Mouse (Mus musculus) embryonic facial prominence, embryonic 10.5 days (tissue): ENCODE measurements at regions not wholly inside any gene's neighbourhood (a gene's known extent, or its start where the extent isn't known, plus 50 kb on each side); places are given as distances from the start of the nearest gene placed in this dataset.

Experiments
- DNase-seq: peaks from one replicate; pipeline ENCODE4 v3.0.0-alpha.2; 2017; ENCODE audit warnings: low spot score
- H3K27ac ChIP-seq: fragments of 300-500 bp; sonication (generic); replicated peaks from 2 replicates; pipeline ENCODE4 v1.5.1; 2016; ENCODE audit warnings: mild to moderate bottlenecking
- H3K27me3 ChIP-seq: fragments of 300-500 bp; sonication (generic); replicated peaks from 2 replicates; pipeline ENCODE4 v1.6.1; 2016; ENCODE audit warnings: low read depth, mild to moderate bottlenecking; ENCODE audit not compliant: poor library complexity, severe bottlenecking
- H3K36me3 ChIP-seq: fragments of 300-500 bp; sonication (generic); replicated peaks from 2 replicates; pipeline ENCODE4 v1.6.1; 2016; ENCODE audit warnings: mild to moderate bottlenecking, moderate library complexity
- H3K4me1 ChIP-seq: fragments of 300-500 bp; sonication (generic); 2 replicates; pipeline ENCODE4 v1.6.1; 2016
- H3K4me3 ChIP-seq: fragments of 300-500 bp; sonication (generic); 2 replicates; pipeline ENCODE4 v1.5.1; 2016; ENCODE audit warnings: mild to moderate bottlenecking, moderate library complexity
- H3K9me3 ChIP-seq: fragments of 300-500 bp; sonication (generic); 2 replicates; pipeline ENCODE4 v1.6.1; 2016; ENCODE audit warnings: mild to moderate bottlenecking
- WGBS: fragments of 180-500 bp; shearing (Covaris S2); methylation state at CpG from one replicate; pipeline ENCODE4 v1.1.7; 2016; 5-methylcytosine and 5-hydroxymethylcytosine counted together

- H3K4me1 ChIP-seq: peaks cover 30% of the 10 kb centered on the region
- peak overlapping the region; percentile 35; the same call in 1 of the 2 replicates for H3K27ac ChIP-seq
- no peak overlapping the region for H3K4me3 ChIP-seq
- DNase-seq: no peak
- WGBS: 68% methylated on average over 20 of the region's 20 CpGs
- no peaks in the 10 kb centered on the region for H3K36me3 ChIP-seq
- H3K9me3 ChIP-seq: no peaks in the 10 kb centered on the region
- peaks cover 40% of the 10 kb centered on the region for H3K27me3 ChIP-seq
Measured at GRCm38 (mm10) chr6:100155676-100156075, 131.6 kb downstream of the Rybp start.

DNA sequence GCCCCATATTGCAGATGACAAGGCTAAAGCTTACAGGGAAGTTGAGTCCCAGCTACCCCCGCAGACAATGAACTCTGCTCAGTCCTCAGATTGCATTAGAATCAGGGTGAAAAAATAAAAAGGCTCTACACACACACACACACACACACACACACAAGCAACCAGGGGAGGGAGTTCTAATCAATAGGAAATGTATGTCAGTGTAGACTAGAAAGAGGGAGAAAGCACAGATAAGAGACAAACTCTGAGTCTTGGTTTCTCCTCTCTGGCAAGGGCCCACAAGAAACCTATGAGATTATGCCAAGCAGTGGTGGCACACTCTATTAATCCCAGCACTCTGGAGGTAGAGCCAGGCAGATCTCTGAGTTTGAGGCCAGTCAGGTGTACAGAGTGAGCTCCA lies 135.8 kb downstream of the Rybp start:
- 87% methylated on average over 1 of the region's 1 CpGs for WGBS
- Histone ChIP-seq H3K27ac (no peak overlapping the region), H3K4me1 (peaks cover 22% of the 10 kb centered on the region), H3K36me3 (no peaks in the 10 kb centered on the region), H3K27me3 (peaks cover 62% of the 10 kb centered on the region), H3K9me3 (no peaks in the 10 kb centered on the region), H3K4me3 (no peak overlapping the region)
- no peak for DNase-seq

- no peaks in the 10 kb centered on the region for H3K36me3 ChIP-seq
Measured at GRCm38 (mm10) chr6:100150703-100151208, 136.5 kb downstream of the Rybp start.

GRCm38 (mm10) chr6:100149458-100149852 lies 137.8 kb downstream of the Rybp start:
- H3K9me3 ChIP-seq: no peaks in the 10 kb centered on the region
- peaks cover 28% of the 10 kb centered on the region for H3K4me1 ChIP-seq
- no peak overlapping the region for H3K27ac ChIP-seq
- H3K4me3 ChIP-seq: no peak overlapping the region
- 79% methylated on average over 5 of the region's 5 CpGs for WGBS
- no peaks in the 10 kb centered on the region for H3K36me3 ChIP-seq
- DNase-seq: no peak
- H3K27me3 ChIP-seq: peaks cover 73% of the 10 kb centered on the region

More at GRCm38 (mm10) chr6:100150703-100151208, 136.5 kb downstream of the Rybp start:
- H3K27ac ChIP-seq: no peak overlapping the region
- H3K27me3 ChIP-seq: peaks cover 63% of the 10 kb centered on the region
- no peak for DNase-seq
- peaks cover 22% of the 10 kb centered on the region for H3K4me1 ChIP-seq
- 72% methylated on average over 6 of the region's 6 CpGs for WGBS
- no peak overlapping the region for H3K4me3 ChIP-seq
- H3K9me3 ChIP-seq: no peaks in the 10 kb centered on the region

- no peaks in the 10 kb centered on the region for H3K36me3 ChIP-seq
- no peaks in the 10 kb centered on the region for H3K9me3 ChIP-seq
- WGBS: 82% methylated on average over 4 of the region's 4 CpGs
- DNase-seq: no peak
- no peak overlapping the region for H3K27ac ChIP-seq
- no peak overlapping the region for H3K4me3 ChIP-seq
- peaks cover 34% of the 10 kb centered on the region for H3K4me1 ChIP-seq
- peaks cover 78% of the 10 kb centered on the region for H3K27me3 ChIP-seq
Measured at GRCm38 (mm10) chr6:100148751-100149457, 138.4 kb downstream of the Rybp start.

DNA sequence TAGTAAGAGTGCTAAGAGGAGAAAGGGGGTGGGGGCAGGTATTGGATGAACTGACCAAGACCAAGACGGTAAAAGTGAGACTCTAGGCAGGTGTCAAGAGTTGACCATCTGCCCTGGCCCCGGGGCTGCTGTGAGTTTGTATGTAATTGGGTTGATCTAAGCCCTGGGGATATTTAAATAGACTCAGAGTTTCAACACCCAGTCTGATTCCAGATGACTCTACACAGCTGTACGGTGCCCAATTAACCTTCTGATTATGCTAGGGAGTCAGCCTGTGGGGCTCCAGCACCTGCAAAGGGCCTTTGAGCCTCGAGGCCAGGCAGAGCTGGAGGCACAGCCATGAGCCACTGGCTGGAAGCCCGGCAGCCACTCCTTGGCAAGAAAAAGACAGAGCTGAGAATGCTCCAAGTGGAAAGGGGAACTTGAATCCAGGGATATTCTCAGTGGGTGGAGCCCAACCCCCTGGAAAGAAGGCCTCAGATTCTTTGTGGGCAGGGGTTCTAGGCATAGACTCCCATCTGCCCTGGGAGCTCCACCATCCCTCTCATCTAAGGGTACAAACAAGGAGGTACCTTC lies 140.8 kb downstream of the Rybp start:
- Histone ChIP-seq H3K9me3 (no peaks in the 10 kb centered on the region), H3K4me1 (peaks cover 42% of the 10 kb centered on the region), H3K27ac (no peak overlapping the region), H3K27me3 (peaks cover 95% of the 10 kb centered on the region), H3K36me3 (no peaks in the 10 kb centered on the region), H3K4me3 (no peak overlapping the region)
- 39% methylated on average over 5 of the region's 5 CpGs for WGBS
- peak; percentile 34 for DNase-seq

GRCm38 (mm10) chr6:100145869-100146268 lies 141.4 kb downstream of the Rybp start:
- DNase-seq: no peak
- H3K27me3 ChIP-seq: peaks cover 92% of the 10 kb centered on the region
- peaks cover 42% of the 10 kb centered on the region for H3K4me1 ChIP-seq
- no peaks in the 10 kb centered on the region for H3K9me3 ChIP-seq
- H3K4me3 ChIP-seq: no peak overlapping the region
- WGBS: 66% methylated on average over 2 of the region's 2 CpGs
- H3K27ac ChIP-seq: no peak overlapping the region
- no peaks in the 10 kb centered on the region for H3K36me3 ChIP-seq

- no peaks in the 10 kb centered on the region for H3K9me3 ChIP-seq
- H3K4me3 ChIP-seq: no peak overlapping the region
- no peak overlapping the region; the same call in 1 of the 2 replicates for H3K27ac ChIP-seq
- WGBS: 35% methylated on average over 4 of the region's 4 CpGs
- no peaks in the 10 kb centered on the region for H3K36me3 ChIP-seq
- peaks cover 53% of the 10 kb centered on the region for H3K4me1 ChIP-seq
- no peak for DNase-seq
- peaks cover 92% of the 10 kb centered on the region for H3K27me3 ChIP-seq
Measured at GRCm38 (mm10) chr6:100144544-100145287, 142.6 kb downstream of the Rybp start.

DNA sequence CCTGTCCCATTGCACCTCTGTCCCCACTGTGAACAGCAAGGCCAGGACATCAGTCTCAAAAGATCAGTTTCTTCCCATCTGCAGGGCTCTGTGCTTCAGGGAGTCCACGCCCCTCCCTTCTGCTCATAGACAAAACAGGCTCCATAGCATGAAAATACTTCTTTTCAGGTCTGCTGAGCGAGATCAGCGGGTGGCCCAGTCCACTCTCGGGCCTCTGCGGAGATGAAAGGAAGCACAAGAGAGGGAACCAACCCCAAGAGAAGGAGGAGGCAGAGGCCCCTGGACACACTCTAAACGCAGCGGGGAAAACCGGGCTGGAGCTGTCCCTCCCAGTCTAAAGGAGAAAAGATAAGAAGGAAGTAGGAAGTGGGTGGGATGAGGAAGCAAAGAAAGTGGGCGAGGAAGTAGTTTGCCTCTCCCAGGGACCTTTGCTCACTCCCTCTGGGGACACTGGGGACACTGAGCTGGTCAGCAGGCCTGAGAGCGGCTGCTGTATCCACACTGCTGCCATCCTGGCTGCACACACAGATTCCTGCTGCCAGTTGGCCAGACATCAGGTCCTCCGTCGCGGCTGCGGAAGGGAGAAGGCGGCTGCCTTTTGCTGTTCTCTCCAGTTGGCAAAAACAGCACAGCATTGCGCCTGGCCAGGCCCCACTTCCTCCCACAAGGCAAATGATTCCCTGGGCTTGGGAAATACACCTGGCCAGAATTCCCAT lies 143.5 kb downstream of the Rybp start:
- WGBS: 3% methylated on average over 16 of the region's 16 CpGs
- Histone ChIP-seq H3K4me3 (peak overlapping the region; percentile 41), H3K27me3 (peaks cover 92% of the 10 kb centered on the region), H3K27ac (peak overlapping the region; percentile 75), H3K4me1 (peaks cover 56% of the 10 kb centered on the region), H3K9me3 (no peaks in the 10 kb centered on the region), H3K36me3 (no peaks in the 10 kb centered on the region)
- DNase-seq: peak; percentile 53

DNA sequence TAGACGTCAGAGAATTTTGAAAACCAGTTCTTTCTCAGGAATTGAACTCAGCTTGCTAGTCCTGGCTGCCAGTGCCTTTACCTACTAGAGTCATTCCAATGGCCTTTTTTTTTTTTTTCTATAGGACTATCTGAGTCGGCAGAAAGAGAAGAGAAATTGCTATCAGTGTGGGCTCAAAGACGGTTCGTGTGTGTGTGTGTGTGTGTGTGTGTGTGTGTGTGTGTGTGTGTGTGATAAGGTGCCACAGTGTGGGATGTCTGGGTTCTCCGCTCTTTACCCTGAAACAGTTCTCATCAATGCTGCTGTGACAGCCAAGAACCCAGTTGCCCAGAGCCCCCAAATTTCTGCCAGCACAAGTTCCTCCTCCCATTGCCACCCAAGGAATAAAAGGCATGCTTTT lies 146.1 kb downstream of the Rybp start:
- no peak for DNase-seq
- Histone ChIP-seq H3K4me1 (peaks cover 45% of the 10 kb centered on the region), H3K4me3 (no peak overlapping the region), H3K36me3 (no peaks in the 10 kb centered on the region), H3K27me3 (peaks cover 87% of the 10 kb centered on the region), H3K27ac (no peak overlapping the region), H3K9me3 (no peaks in the 10 kb centered on the region)
- 81% methylated on average over 5 of the region's 5 CpGs for WGBS

DNA sequence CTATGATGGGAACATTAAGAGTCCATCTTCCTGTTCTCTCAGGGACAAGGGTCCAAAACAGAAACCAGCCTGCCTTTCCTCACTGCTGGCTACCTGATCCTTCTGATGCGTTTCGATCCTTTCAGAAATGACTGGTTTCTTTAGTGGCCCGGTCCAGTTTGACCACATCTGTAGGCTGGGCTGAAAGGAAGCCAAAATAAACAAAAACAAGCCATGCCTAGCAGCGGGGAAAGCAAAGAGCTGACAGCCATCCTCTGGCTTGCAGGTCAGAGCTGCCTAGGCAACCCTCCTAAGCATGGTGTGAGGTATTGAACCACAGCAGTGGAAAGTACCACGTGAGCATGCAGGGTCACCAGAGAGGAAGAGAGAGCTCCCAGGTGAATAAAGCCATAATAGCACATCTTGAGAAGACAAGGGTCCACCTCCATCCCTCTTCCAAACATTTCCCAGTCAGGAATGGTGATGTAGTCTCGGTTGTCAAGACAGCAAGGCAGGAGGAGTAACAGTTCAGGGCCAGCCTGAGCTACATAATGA lies 146.6 kb downstream of the Rybp start:
- H3K36me3 ChIP-seq: no peaks in the 10 kb centered on the region
- no peaks in the 10 kb centered on the region for H3K9me3 ChIP-seq
- H3K27me3 ChIP-seq: peaks cover 87% of the 10 kb centered on the region
- H3K4me1 ChIP-seq: peaks cover 39% of the 10 kb centered on the region
- no peak overlapping the region for H3K27ac ChIP-seq
- no peak overlapping the region for H3K4me3 ChIP-seq
- WGBS: 44% methylated on average over 6 of the region's 6 CpGs
- DNase-seq: no peak

- H3K27ac ChIP-seq: no peak overlapping the region
- DNase-seq: no peak
- H3K9me3 ChIP-seq: no peaks in the 10 kb centered on the region
- no peak overlapping the region for H3K4me3 ChIP-seq
- 60% methylated on average over 6 of the region's 6 CpGs for WGBS
- peaks cover 35% of the 10 kb centered on the region for H3K4me1 ChIP-seq
- peaks cover 83% of the 10 kb centered on the region for H3K27me3 ChIP-seq
- no peaks in the 10 kb centered on the region for H3K36me3 ChIP-seq
Measured at GRCm38 (mm10) chr6:100139809-100140208, 147.5 kb downstream of the Rybp start.
